Mouse (Mus musculus): ENCODE measurements at regions not wholly inside any gene's neighbourhood (a gene's known extent, or its start where the extent isn't known, plus 50 kb on each side); places are given as distances from the start of the nearest gene placed in this dataset.

DNA sequence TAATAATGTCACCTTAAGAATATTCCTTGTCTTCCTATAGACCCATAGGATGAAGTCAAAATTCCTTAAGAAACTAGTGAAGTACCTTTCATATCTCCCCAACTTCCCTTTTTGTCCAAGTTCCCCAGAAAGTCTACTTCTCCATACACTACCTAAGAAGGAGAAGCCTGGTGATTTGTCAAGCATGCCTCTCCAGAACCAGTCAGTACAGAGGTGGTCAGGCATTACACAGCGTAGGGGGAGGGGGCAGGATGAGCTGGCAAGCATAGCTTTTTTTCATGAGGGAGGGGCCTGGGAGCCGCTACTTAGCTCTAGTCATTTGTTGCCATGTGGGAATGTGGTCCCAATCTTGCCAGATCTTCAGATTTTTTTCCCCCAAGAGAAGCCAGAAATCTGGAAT lies 54.0 kb upstream of the Satb2 start:
- WGBS, result 87% methylated on average over 2 of the region's 2 CpGs
- Histone ChIP-seq H3K4me1 (ENCODE audit: control insufficient read depth, insufficient read depth, low read length) (no peaks in the 10 kb centered on the region), H3K27ac (ENCODE audit: insufficient read depth, low read depth, low read length) (no peak overlapping the region), H3K4me3 (ENCODE audit: insufficient read depth, low read depth, low read length) (no peak overlapping the region)
- TF ChIP-seq CTCF (IDR thresholded peaks at IDR 0.05; ENCODE audit: insufficient read depth, low read depth, low read length), result no peak
- TF ChIP-seq POLR2A (IDR thresholded peaks at IDR 0.05; ENCODE audit: insufficient read depth, low read depth, low read length), result no peak

DNA sequence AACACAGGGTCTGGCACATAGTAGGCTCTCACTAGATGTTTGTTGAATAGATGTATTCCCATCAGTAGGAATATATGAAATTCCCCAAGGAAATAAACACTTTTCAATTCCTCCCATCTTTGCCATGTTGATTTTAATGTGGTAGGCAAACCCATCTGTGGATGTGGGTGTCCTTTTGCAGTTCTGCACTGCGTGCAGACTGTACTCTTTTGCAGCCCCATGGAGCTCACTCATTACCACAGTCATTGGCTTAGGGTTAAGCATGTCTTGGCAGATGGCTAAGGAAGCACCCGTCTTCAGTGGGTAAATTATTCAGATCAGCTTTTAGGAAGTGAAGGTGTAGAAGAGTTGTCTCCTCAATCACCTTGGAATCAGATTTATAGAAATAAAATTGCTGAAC lies 54.8 kb upstream of the Satb2 start:
- Histone ChIP-seq H3K27ac (ENCODE audit: insufficient read depth, low read depth, low read length) (no peak overlapping the region), H3K4me1 (ENCODE audit: control insufficient read depth, insufficient read depth, low read length) (no peaks in the 10 kb centered on the region), H3K4me3 (ENCODE audit: insufficient read depth, low read depth, low read length) (no peak overlapping the region)
- TF ChIP-seq POLR2A (IDR thresholded peaks at IDR 0.05; ENCODE audit: insufficient read depth, low read depth, low read length) (no peak), CTCF (IDR thresholded peaks at IDR 0.05; ENCODE audit: insufficient read depth, low read depth, low read length) (no peak)
- 96% methylated on average over 2 of the region's 2 CpGs for WGBS

DNA sequence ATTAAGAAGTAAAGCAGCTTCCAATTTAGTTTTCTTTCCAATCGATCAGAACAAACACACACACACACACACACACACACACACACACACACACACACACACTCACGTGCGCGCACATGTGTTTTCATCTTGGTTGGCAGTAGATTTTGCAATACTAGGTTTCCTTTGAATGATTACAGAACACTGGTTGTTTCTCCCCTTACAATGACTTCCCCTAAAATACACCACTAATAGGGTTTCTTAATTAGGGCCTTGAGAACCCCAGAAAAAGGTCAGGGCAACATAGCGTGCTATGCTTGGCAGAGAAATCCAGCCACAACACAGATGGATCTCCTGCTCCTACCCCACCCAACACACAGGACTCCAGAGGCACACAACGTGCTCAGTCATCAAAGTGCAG lies 56.0 kb upstream of the Satb2 start:
- H3K4me3 ChIP-seq (ENCODE audit: insufficient read depth, low read depth, low read length), result no peak overlapping the region
- no peaks in the 10 kb centered on the region for H3K4me1 ChIP-seq (ENCODE audit: control insufficient read depth, insufficient read depth, low read length)
- H3K27ac ChIP-seq (ENCODE audit: insufficient read depth, low read depth, low read length), result no peak overlapping the region
- TF ChIP-seq CTCF (IDR thresholded peaks at IDR 0.05; ENCODE audit: insufficient read depth, low read depth, low read length) (no peak), POLR2A (IDR thresholded peaks at IDR 0.05; ENCODE audit: insufficient read depth, low read depth, low read length) (no peak)
- 76% methylated on average over 6 of the region's 6 CpGs for WGBS

DNA sequence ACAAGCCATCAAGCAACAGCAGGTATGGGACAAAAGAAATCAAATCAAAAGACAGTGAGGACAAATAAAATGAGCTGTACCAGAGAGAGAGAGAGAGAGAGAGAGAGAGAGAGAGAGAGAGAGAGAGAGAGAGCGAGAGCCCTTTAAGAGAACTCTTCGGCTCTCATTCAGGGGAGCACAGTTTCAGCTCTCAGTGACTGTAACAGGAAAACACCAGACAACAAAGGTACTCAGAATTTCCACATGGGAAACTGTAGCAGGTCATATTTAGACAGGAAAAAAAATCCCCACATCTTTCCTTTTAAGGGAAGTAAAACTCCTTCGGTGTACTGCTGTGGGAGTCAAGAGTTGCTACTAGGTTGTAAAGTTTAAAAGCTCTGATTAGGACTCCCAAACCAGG lies 57.9 kb upstream of the Satb2 start:
- TF ChIP-seq CTCF (IDR thresholded peaks at IDR 0.05; ENCODE audit: insufficient read depth, low read depth, low read length) (no peak), POLR2A (IDR thresholded peaks at IDR 0.05; ENCODE audit: insufficient read depth, low read depth, low read length) (no peak)
- Histone ChIP-seq H3K4me1 (ENCODE audit: control insufficient read depth, insufficient read depth, low read length) (0 out of 2 replicates have a peak, but pooled peaks cover 2% of the 10 kb centered on the region), H3K27ac (ENCODE audit: insufficient read depth, low read depth, low read length) (no peak overlapping the region), H3K4me3 (ENCODE audit: insufficient read depth, low read depth, low read length) (no peak overlapping the region)
- WGBS, result 88% methylated on average over 3 of the region's 3 CpGs

DNA sequence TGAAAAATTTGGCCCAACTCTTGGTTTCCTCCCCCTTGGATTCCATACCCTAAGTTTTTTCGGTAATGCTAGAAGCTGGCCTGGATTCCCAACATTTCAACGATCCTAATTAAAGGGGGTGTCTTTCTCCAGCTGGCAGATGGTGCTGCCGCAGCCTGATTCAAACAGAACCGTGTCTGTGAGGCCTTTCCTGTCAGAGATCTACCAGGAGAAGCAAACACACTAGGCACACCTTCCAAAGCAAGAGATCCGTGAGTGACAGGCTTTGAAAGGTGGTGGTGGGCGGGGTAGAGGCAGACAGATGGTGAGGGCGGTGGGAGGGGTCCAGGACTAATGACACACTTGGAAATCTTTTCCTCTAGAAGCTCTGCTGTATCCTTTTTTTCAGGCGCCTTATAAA lies 61.8 kb upstream of the Satb2 start:
- TF ChIP-seq CTCF (IDR thresholded peaks at IDR 0.05; ENCODE audit: insufficient read depth, low read depth, low read length) (no peak), POLR2A (IDR thresholded peaks at IDR 0.05; ENCODE audit: insufficient read depth, low read depth, low read length) (no peak)

DNA sequence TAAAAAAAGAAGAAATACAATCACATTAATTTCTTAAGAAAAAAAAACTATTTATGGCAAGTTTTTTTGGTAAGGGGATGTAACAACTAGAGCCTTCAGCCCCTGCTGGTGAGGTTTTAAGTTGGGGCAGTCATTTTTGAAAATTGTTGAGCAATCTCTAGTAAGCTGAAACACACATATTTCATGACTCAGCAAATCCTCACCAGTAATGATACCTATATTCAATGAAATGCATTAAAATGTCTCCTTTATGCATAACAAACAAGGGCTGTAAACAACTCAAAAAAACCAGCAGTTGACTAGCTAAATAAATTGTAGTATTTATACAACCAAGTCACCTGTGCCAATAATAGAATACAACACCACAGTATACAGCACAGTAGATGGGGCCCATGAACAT lies 63.1 kb upstream of the Satb2 start:
- 0 out of 2 replicates have a peak, but pooled peaks cover 2% of the 10 kb centered on the region for H3K4me1 ChIP-seq (ENCODE audit: control insufficient read depth, insufficient read depth, low read length)
- TF ChIP-seq CTCF (IDR thresholded peaks at IDR 0.05; ENCODE audit: insufficient read depth, low read depth, low read length), result no peak
- no peak for TF ChIP-seq POLR2A (IDR thresholded peaks at IDR 0.05; ENCODE audit: insufficient read depth, low read depth, low read length)
- no peak overlapping the region for H3K27ac ChIP-seq (ENCODE audit: insufficient read depth, low read depth, low read length)
- H3K4me3 ChIP-seq (ENCODE audit: insufficient read depth, low read depth, low read length), result no peak overlapping the region

More for the DNA sequence above, 61.8 kb upstream of the Satb2 start:
- Histone ChIP-seq H3K4me3 (ENCODE audit: insufficient read depth, low read depth, low read length) (no peak overlapping the region), H3K4me1 (ENCODE audit: control insufficient read depth, insufficient read depth, low read length) (0 out of 2 replicates have a peak, but pooled peaks cover 2% of the 10 kb centered on the region), H3K27ac (ENCODE audit: insufficient read depth, low read depth, low read length) (no peak overlapping the region)
- WGBS, result 30% methylated on average over 8 of the region's 8 CpGs

DNA sequence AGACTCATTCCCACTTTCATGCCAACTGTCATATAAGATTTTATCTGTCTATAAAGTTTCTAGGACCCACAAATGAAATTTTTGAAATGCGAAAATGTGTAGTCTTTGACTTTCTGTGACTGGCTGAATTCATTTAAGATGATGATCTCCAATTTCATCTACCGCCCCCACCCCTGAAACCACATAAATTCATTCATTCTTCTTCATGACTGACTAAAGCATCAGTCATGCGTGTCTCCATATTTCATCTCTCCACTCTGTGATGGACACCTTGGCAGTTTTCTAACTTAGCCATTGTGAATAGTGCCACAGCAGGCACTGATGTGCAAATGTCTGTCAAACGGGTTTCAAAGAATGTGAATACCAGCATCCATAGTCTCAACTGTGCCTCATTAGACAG lies 75.4 kb upstream of the Satb2 start:
- 85% methylated on average over 4 of the region's 4 CpGs for WGBS
- Histone ChIP-seq H3K4me3 (ENCODE audit: insufficient read depth, low read depth, low read length) (no peak overlapping the region), H3K27ac (ENCODE audit: insufficient read depth, low read depth, low read length) (no peak overlapping the region), H3K4me1 (ENCODE audit: control insufficient read depth, insufficient read depth, low read length) (no peaks in the 10 kb centered on the region)
- TF ChIP-seq CTCF (IDR thresholded peaks at IDR 0.05; ENCODE audit: insufficient read depth, low read depth, low read length) (no peak), POLR2A (IDR thresholded peaks at IDR 0.05; ENCODE audit: insufficient read depth, low read depth, low read length) (no peak)

DNA sequence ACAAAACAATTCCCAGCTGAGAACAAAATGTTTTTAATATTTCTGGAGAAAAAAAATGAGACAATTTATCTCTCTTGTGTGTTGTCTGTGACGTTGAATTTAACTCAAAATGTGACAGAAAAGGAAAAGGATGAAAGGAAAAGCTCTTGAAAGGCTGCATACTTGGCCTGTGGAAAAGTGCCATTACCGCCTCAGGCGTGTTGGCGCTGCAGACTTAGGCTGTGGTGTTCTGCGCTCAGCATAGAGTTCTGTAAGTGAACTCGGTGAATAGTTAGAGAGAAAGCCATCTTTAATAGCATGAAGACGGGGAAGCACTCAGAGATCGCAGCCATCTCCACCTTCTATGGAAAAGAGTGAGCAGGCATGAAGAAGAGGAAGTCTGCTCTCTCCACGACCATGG lies 77.5 kb upstream of the Satb2 start:
- no peak overlapping the region for H3K4me3 ChIP-seq (ENCODE audit: insufficient read depth, low read depth, low read length)
- H3K4me1 ChIP-seq (ENCODE audit: control insufficient read depth, insufficient read depth, low read length), result no peaks in the 10 kb centered on the region
- WGBS, result 84% methylated on average over 9 of the region's 9 CpGs
- H3K27ac ChIP-seq (ENCODE audit: insufficient read depth, low read depth, low read length), result no peak overlapping the region
- no peak for TF ChIP-seq CTCF (IDR thresholded peaks at IDR 0.05; ENCODE audit: insufficient read depth, low read depth, low read length)
- no peak for TF ChIP-seq POLR2A (IDR thresholded peaks at IDR 0.05; ENCODE audit: insufficient read depth, low read depth, low read length)

DNA sequence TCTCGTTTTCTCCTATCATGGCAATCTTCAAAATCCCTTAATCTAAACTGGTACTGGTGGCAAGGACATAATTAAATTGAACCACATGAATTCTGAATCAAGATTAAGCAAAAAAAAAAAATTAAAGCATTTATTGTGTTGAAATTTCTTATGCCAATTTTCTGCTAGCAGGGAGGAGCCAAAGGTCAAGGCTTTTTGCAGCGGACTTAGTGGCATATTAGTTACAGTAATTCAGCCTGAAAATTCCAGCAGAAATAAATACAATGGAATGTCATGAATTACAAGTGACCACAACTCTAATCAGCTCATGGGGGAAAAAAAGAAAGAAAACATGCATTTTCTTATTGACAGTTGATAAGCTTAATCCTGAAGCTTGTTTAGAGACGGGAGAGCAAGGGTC lies 80.8 kb upstream of the Satb2 start:
- H3K4me3 ChIP-seq (ENCODE audit: insufficient read depth, low read depth, low read length), result no peak overlapping the region
- no peak for TF ChIP-seq POLR2A (IDR thresholded peaks at IDR 0.05; ENCODE audit: insufficient read depth, low read depth, low read length)
- no peak for TF ChIP-seq CTCF (IDR thresholded peaks at IDR 0.05; ENCODE audit: insufficient read depth, low read depth, low read length)
- WGBS, result 74% methylated on average over 3 of the region's 3 CpGs
- no peaks in the 10 kb centered on the region for H3K4me1 ChIP-seq (ENCODE audit: control insufficient read depth, insufficient read depth, low read length)
- no peak overlapping the region for H3K27ac ChIP-seq (ENCODE audit: insufficient read depth, low read depth, low read length)

DNA sequence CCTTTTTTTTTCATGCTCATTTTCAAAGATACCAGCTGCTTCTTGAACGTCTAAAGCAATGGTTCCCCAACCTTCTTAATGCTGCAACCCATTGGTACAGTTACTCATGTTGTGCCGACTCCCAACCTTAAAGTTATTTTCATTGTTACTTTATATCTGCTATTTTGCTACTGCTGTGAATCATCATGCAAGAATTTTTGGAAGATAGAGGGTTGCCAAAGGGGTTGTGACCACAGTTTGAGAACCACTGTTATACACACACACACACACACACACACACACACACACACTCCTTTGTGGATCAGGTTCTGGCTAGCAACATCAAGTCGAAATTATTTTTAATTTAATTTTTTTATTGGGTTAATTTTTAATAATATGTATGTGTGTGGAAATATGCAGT lies 96.8 kb upstream of the Satb2 start:
- H3K4me3 ChIP-seq (ENCODE audit: insufficient read depth, low read depth, low read length), result no peak overlapping the region
- TF ChIP-seq POLR2A (IDR thresholded peaks at IDR 0.05; ENCODE audit: insufficient read depth, low read depth, low read length), result no peak
- TF ChIP-seq CTCF (IDR thresholded peaks at IDR 0.05; ENCODE audit: insufficient read depth, low read depth, low read length), result no peak

More for the DNA sequence above, 96.8 kb upstream of the Satb2 start:
- H3K4me1 ChIP-seq (ENCODE audit: control insufficient read depth, insufficient read depth, low read length), result no peaks in the 10 kb centered on the region
- 77% methylated on average over 3 of the region's 3 CpGs for WGBS
- no peak overlapping the region for H3K27ac ChIP-seq (ENCODE audit: insufficient read depth, low read depth, low read length)
